Mouse (Mus musculus) midbrain, embryonic 14.5 days (tissue): ENCODE data around the gene Lin7c. TPM values are rescaled to one million over a fixed set of nuclear protein-coding genes. Genes with fewer than 3 reads are reported as not detected.

Experiments used
- ATAC-seq: fragments of 200-750 bp; cut with Nextera tagmentation; 2 replicates; pipeline ENCODE4 v1.8.0; 2017; ENCODE audit warnings: moderate number of reproducible peaks, moderate library complexity; ENCODE audit not compliant: low FRiP score, low TSS enrichment
- DNase-seq: peaks from one replicate; pipeline ENCODE4 v3.0.0-alpha.2; 2015
- H3K27ac ChIP-seq: fragments of 300-500 bp; sonication (generic); replicated peaks from 2 replicates; pipeline ENCODE4 v1.5.1; 2014; ENCODE audit warnings: mild to moderate bottlenecking, low read depth, low read length, moderate library complexity
- H3K27me3 ChIP-seq: fragments of 300-500 bp; sonication (generic); 2 replicates; pipeline ENCODE4 v1.6.1; 2014; ENCODE audit warnings: low read length, control low read depth, mixed read lengths; ENCODE audit not compliant: control insufficient read depth, insufficient read depth
- H3K36me3 ChIP-seq: fragments of 300-500 bp; sonication (generic); 2 replicates; pipeline ENCODE4 v1.6.1; 2014; ENCODE audit warnings: low read length, control low read depth; ENCODE audit not compliant: control insufficient read depth, insufficient read depth
- H3K4me1 ChIP-seq: fragments of 300-500 bp; sonication (generic); 2 replicates; pipeline ENCODE4 v1.6.1; 2014; ENCODE audit warnings: mild to moderate bottlenecking, antibody characterized with exemption, low read length, control low read depth; ENCODE audit not compliant: control insufficient read depth, insufficient read depth
- H3K4me2 ChIP-seq: fragments of 300-500 bp; sonication (generic); 2 replicates; pipeline ENCODE4 v1.6.1; 2014; ENCODE audit warnings: mild to moderate bottlenecking, low read length, moderate library complexity
- H3K4me3 ChIP-seq: fragments of 300-500 bp; sonication (generic); replicated peaks from 2 replicates; pipeline ENCODE4 v1.5.1; 2014; ENCODE audit warnings: low read depth, low read length
- H3K9ac ChIP-seq: fragments of 300-500 bp; sonication (generic); replicated peaks from 2 replicates; pipeline ENCODE4 v1.6.1; 2014; ENCODE audit warnings: mild to moderate bottlenecking, low read length, moderate library complexity
- H3K9me3 ChIP-seq: fragments of 300-500 bp; sonication (generic); 2 replicates; pipeline ENCODE4 v1.6.1; 2016; ENCODE audit warnings: low read length, control low read depth, mixed read lengths; ENCODE audit not compliant: control insufficient read depth
- WGBS: fragments of 180-500 bp; shearing (Covaris S2); extraction: QIAGEN DNeasy Blood & Tissue Kit; methylation state at CpG from one replicate; pipeline ENCODE4 v1.1.7; 2014; 5-methylcytosine and 5-hydroxymethylcytosine counted together
- polyA plus RNA-seq: library from polyadenylated mRNA; unstranded; fragments of >200 nt; fragmentation: Nextera tagmentation; extraction: Ambion mirVana; gene quantifications from 2 replicates; pipeline ENCODE4 v1.2.1, GENCODE M21; 2014

Lin7c gene
- polyA plus RNA-seq, 1 experiment from 2014 or later: 249 TPM

- Histone ChIP-seq H3K27me3 (no peaks in the 10 kb centered on the region), H3K9me3 (no peaks in the 10 kb centered on the region), H3K4me3 (no peak overlapping the region), H3K36me3 (no peaks in the 10 kb centered on the region), H3K9ac (no peak overlapping the region), H3K27ac (no peak overlapping the region), H3K4me2 (no peak overlapping the region), H3K4me1 (no peaks in the 10 kb centered on the region)
- WGBS: 69% methylated on average over 1 of the region's 1 CpGs
- ATAC-seq (no peak), DNase-seq (no peak)
These were observed 9.0 kb upstream of the Lin7c start for GRCm38 (mm10) chr2:109881625-109882024.

GRCm38 (mm10) chr2:109884106-109884505 lies 6.5 kb upstream of the Lin7c start:
- DNase-seq: no peak
- no peak overlapping the region for H3K4me3 ChIP-seq
- H3K27ac ChIP-seq: no peak overlapping the region
- H3K27me3 ChIP-seq: no peaks in the 10 kb centered on the region
- no peaks in the 10 kb centered on the region for H3K36me3 ChIP-seq
- H3K9ac ChIP-seq: no peak overlapping the region
- no peaks in the 10 kb centered on the region for H3K4me1 ChIP-seq
- no peak overlapping the region for H3K4me2 ChIP-seq
- 84% methylated on average over 4 of the region's 4 CpGs for WGBS
- H3K9me3 ChIP-seq: no peaks in the 10 kb centered on the region
- no peak for ATAC-seq

- Histone ChIP-seq H3K27me3 (no peaks in the 10 kb centered on the region), H3K36me3 (no peaks in the 10 kb centered on the region), H3K9me3 (no peaks in the 10 kb centered on the region; the same call in 1 of the 2 replicates), H3K4me3 (no peak overlapping the region), H3K4me1 (no peaks in the 10 kb centered on the region), H3K27ac (no peak overlapping the region), H3K4me2 (no peak overlapping the region), H3K9ac (no peak overlapping the region)
- DNase-seq (no peak), ATAC-seq (no peak)
- 72% methylated on average over 4 of the region's 4 CpGs for WGBS
These were observed 6.1 kb upstream of the Lin7c start for GRCm38 (mm10) chr2:109884507-109884906.

- peak overlapping the region; percentile 95 for H3K9ac ChIP-seq
- H3K9me3 ChIP-seq: no peaks in the 10 kb centered on the region; the same call in 1 of the 2 replicates
- peak; percentile 38 for DNase-seq
- H3K4me2 ChIP-seq: peak overlapping the region; percentile 81
- H3K27me3 ChIP-seq: no peaks in the 10 kb centered on the region
- 32% methylated on average over 4 of the region's 4 CpGs for WGBS
- H3K4me1 ChIP-seq: peaks cover 14% of the 10 kb centered on the region
- H3K27ac ChIP-seq: peak overlapping the region; percentile 91
- no peak for ATAC-seq
- peak overlapping the region; percentile 90 for H3K4me3 ChIP-seq
- H3K36me3 ChIP-seq: peaks cover 7% of the 10 kb centered on the region
These were observed 585 bp upstream of the Lin7c start for GRCm38 (mm10) chr2:109890068-109890467.

GRCm38 (mm10) chr2:109891031-109891430 lies 378 bp downstream of the Lin7c start:
- DNase-seq: no peak
- peak overlapping the region; percentile 81 for H3K4me2 ChIP-seq
- no peaks in the 10 kb centered on the region for H3K27me3 ChIP-seq
- peak overlapping the region; percentile 91 for H3K27ac ChIP-seq
- peaks cover 14% of the 10 kb centered on the region for H3K4me1 ChIP-seq
- peak overlapping the region; percentile 95 for H3K9ac ChIP-seq
- peak; percentile 83 for ATAC-seq
- WGBS: under 1% methylated on average over 32 of the region's 34 CpGs
- H3K4me3 ChIP-seq: peak overlapping the region; percentile 90
- peaks cover 17% of the 10 kb centered on the region for H3K36me3 ChIP-seq
- no peaks in the 10 kb centered on the region; the same call in 1 of the 2 replicates for H3K9me3 ChIP-seq

- no peak for ATAC-seq
These were observed 818 bp downstream of the Lin7c start for GRCm38 (mm10) chr2:109891471-109891870.

GRCm38 (mm10) chr2:109896311-109896710 lies 5.7 kb downstream of the Lin7c start:
- no peak overlapping the region for H3K4me2 ChIP-seq
- peak; percentile 20 for DNase-seq
- ATAC-seq: no peak
- peaks cover 14% of the 10 kb centered on the region for H3K4me1 ChIP-seq
- no peak overlapping the region for H3K4me3 ChIP-seq
- no peak overlapping the region for H3K27ac ChIP-seq
- H3K36me3 ChIP-seq: peaks cover 63% of the 10 kb centered on the region
- H3K9ac ChIP-seq: no peak overlapping the region
- H3K9me3 ChIP-seq: no peaks in the 10 kb centered on the region
- no peaks in the 10 kb centered on the region for H3K27me3 ChIP-seq
- 85% methylated on average over 7 of the region's 7 CpGs for WGBS

More at GRCm38 (mm10) chr2:109891471-109891870, 818 bp downstream of the Lin7c start:
- no peaks in the 10 kb centered on the region for H3K27me3 ChIP-seq
- peaks cover 14% of the 10 kb centered on the region for H3K4me1 ChIP-seq
- H3K9me3 ChIP-seq: no peaks in the 10 kb centered on the region; the same call in 1 of the 2 replicates
- WGBS: 12% methylated on average over 4 of the region's 4 CpGs
- H3K27ac ChIP-seq: peak overlapping the region; percentile 91
- H3K9ac ChIP-seq: peak overlapping the region; percentile 95
- H3K36me3 ChIP-seq: peaks cover 21% of the 10 kb centered on the region
- H3K4me3 ChIP-seq: peak overlapping the region; percentile 90
- peak overlapping the region; percentile 81 for H3K4me2 ChIP-seq
- DNase-seq: peak; percentile 41

GRCm38 (mm10) chr2:109902869-109903268 lies 12.2 kb downstream of the Lin7c start:
- 79% methylated on average over 7 of the region's 7 CpGs for WGBS
- peaks cover 31% of the 10 kb centered on the region for H3K36me3 ChIP-seq
- H3K4me1 ChIP-seq: no peaks in the 10 kb centered on the region
- H3K9me3 ChIP-seq: no peaks in the 10 kb centered on the region
- no peaks in the 10 kb centered on the region for H3K27me3 ChIP-seq
- DNase-seq (no peak), ATAC-seq (no peak)
- no peak overlapping the region for H3K4me3 ChIP-seq
- no peak overlapping the region for H3K4me2 ChIP-seq
- H3K9ac ChIP-seq: no peak overlapping the region
- H3K27ac ChIP-seq: no peak overlapping the region

- H3K4me1 ChIP-seq: no peaks in the 10 kb centered on the region
- peaks cover 17% of the 10 kb centered on the region for H3K36me3 ChIP-seq
- no peaks in the 10 kb centered on the region for H3K27me3 ChIP-seq
- no peaks in the 10 kb centered on the region for H3K9me3 ChIP-seq
- no peak overlapping the region for H3K9ac ChIP-seq
- ATAC-seq: peak; percentile 82; the same call in 1 of the 2 replicates
- peak; percentile 97 for DNase-seq
- no peak overlapping the region for H3K4me3 ChIP-seq
- 1% methylated on average over 7 of the region's 7 CpGs for WGBS
- H3K27ac ChIP-seq: no peak overlapping the region
- H3K4me2 ChIP-seq: no peak overlapping the region
These were observed 13.6 kb downstream of the Lin7c start for GRCm38 (mm10) chr2:109904171-109904821.
